Mouse (Mus musculus) MEL (cell line): Measurements from ENCODE around the gene St6galnac3.

Experiments used
- E2F4 ChIP-seq: IDR thresholded peaks from 2 replicates; pipeline ENCODE4 v1.6.1; 2011; ENCODE audit warnings: low read depth, low read length, improper control_type of control experiment, borderline replicate concordance
- EP300 ChIP-seq, 2 experiments: IDR thresholded peaks; 2 replicates each; pipeline ENCODE4 v1.6.1; 2011; ENCODE audit warnings: improper control_type of control experiment in 2 of 2, low read length in 2 of 2, low read depth in 1 of 2, mild to moderate bottlenecking in 1 of 2
- POLR2A ChIP-seq, 2 experiments: IDR thresholded peaks; 2 replicates each; pipeline ENCODE4 v1.6.1; 2011 to 2012; ENCODE audit warnings: low read length in 2 of 2, mild to moderate bottlenecking in 2 of 2, control low read depth in 1 of 2, improper control_type of control experiment in 1 of 2, low read depth in 1 of 2, moderate library complexity in 1 of 2; ENCODE audit not compliant: control insufficient read depth in 1 of 2, insufficient read depth in 1 of 2, poor library complexity in 1 of 2
- RCOR1 ChIP-seq: IDR thresholded peaks from 2 replicates; pipeline ENCODE4 v1.6.1; 2012; ENCODE audit warnings: low read depth, mild to moderate bottlenecking, inconsistent platforms, low read length, improper control_type of control experiment
- ZNF384 ChIP-seq: IDR thresholded peaks from 2 replicates; pipeline ENCODE4 v1.6.1; 2012; ENCODE audit warnings: low read depth, mild to moderate bottlenecking, inconsistent platforms, low read length, improper control_type of control experiment

DNA sequence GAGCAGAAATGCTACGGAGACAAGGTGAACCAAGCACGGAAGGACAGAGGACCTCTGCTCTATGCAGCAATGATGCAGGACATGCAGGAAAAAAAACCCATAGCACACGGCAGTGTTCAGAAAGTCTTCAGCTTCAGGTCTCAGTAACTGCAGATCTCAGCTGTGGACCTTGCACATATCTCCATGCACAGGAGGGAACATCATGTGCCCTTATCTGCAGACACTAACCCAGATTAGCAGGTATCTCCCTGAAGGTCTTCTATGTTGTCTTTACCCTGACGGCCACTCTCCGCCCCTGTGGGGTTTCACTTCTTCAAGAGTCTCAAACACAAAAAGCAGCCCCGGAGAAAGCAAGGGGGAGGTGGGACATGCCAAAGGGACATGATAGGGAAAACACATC is 244.0 kb downstream of the St6galnac3 start:
- TF ChIP-seq POLR2A (IDR thresholded peaks at IDR 0.05; ENCODE audit: control insufficient read depth in 1 of 2, insufficient read depth in 1 of 2, low read depth in 1 of 2, low read length in 2 of 2, poor library complexity in 1 of 2), result no peak
- TF ChIP-seq E2F4, result no peak
- TF ChIP-seq EP300 (IDR thresholded peaks at IDR 0.05; ENCODE audit: low read depth in 1 of 2, low read length in 2 of 2), result peak; percentile 70 to 71
- TF ChIP-seq ZNF384, result no peak
- TF ChIP-seq RCOR1, result no peak
